In the genomic region with DNA sequence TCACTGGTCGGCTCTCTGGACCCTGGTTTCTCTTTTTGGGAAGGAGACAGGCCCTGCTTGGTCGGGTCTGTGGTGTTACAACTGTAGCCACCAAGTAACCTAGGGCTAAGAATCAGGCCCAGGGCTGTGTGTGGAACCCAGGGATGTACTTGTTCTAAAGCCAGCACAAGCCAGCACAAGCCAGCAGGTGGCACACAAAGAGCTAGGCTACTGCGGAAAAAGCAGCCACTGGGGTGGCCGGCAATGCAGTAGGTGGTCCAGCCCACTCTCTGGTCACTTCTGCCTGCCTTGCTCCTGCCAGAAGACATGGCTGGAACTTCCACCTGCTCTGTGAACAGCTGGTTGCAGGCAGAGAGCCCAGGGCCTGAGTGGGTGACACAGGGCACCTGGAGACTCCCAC, we compare ENCODE assay signal across 18 mouse cellular contexts. TPM values are rescaled to one million over a fixed set of nuclear protein-coding genes. Genes with fewer than 3 reads are reported as not detected.
DNase-seq lines count a peak whose midpoint lies in the region; ATAC-seq and TF ChIP-seq lines count a peak whose summit lies in the region.
"Had no signal": no experiment of that assay in that cellular context is flagged by ENCODE, and none has a peak within 500 bp of the region (broad histone marks: within the 10 kb centered on the region; RNA-seq: fewer than 3 reads in every experiment).

No protein-coding gene starts in this region.

- H3K79me2 ChIP-seq in CH12.LX (replicated peaks; ENCODE audit: control insufficient read depth, extremely low read depth, insufficient read depth, poor library complexity, severe bottlenecking): no peaks in the 10 kb centered on the region

- no peak overlapping the region for H3K9ac ChIP-seq in CH12.LX (ENCODE audit: insufficient read depth, low read depth)
- no peak overlapping the region for H3K9ac ChIP-seq in embryonic facial prominence, embryonic 11.5 days (replicated peaks; ENCODE audit: low read length)
- H3K9ac ChIP-seq: liver, embryonic 15.5 days had no signal

- no peak; the same call in none of the 2 replicates for TF ChIP-seq RAD21 in CH12.LX (IDR thresholded peaks at IDR 0.05; ENCODE audit: low read depth, low read length)

- peaks cover 92% of the 10 kb centered on the region for H3K27me3 ChIP-seq in CH12.LX (replicated peaks)
- peaks cover 46% of the 10 kb centered on the region for H3K27me3 ChIP-seq in E14TG2a.4 (ENCODE audit: insufficient read depth, low read length)
- H3K27me3 ChIP-seq in embryonic facial prominence, embryonic 11.5 days (ENCODE audit: control insufficient read depth, insufficient read depth, low read length): no peaks in the 10 kb centered on the region; the same call in 1 of the 2 replicates

- H3K4me3 ChIP-seq in left cerebral cortex, adult 2 months: no peak overlapping the region
- no peak overlapping the region for H3K4me3 ChIP-seq in CH12.LX (replicated peaks in 1 of 3; ENCODE audit: low read depth in 2 of 3, low read length in 2 of 3, poor library complexity in 1 of 3)
- peak overlapping the region; percentile 23; the same call in 1 of the 2 replicates for H3K4me3 ChIP-seq in E14TG2a.4 (replicated peaks; ENCODE audit: low read length)
- H3K4me3 ChIP-seq in embryonic facial prominence, embryonic 11.5 days (ENCODE audit: low read depth, low read length): no peak overlapping the region
- H3K4me3 ChIP-seq: gastrocnemius, adult 2 months; liver, embryonic 15.5 days; myocyte had no signal

- H3K36me3 ChIP-seq in CH12.LX (replicated peaks in 1 of 2; ENCODE audit: control insufficient read depth in 1 of 2, insufficient read depth in 1 of 2, low read length in 1 of 2) (no peaks in the 10 kb centered on the region), E14TG2a.4 (ENCODE audit: insufficient read depth, low read length) (no peaks in the 10 kb centered on the region)
- no peaks in the 10 kb centered on the region for H3K36me3 ChIP-seq in embryonic facial prominence, embryonic 11.5 days (replicated peaks; ENCODE audit: control insufficient read depth, insufficient read depth, low read depth, low read length)
- H3K36me3 ChIP-seq: liver, embryonic 15.5 days had no signal

- no peak overlapping the region for H3K27ac ChIP-seq in left cerebral cortex, adult 2 months
- H3K27ac ChIP-seq in CH12.LX (ENCODE audit: insufficient read depth, low read depth): no peak overlapping the region
- no peak overlapping the region for H3K27ac ChIP-seq in embryonic facial prominence, embryonic 11.5 days (replicated peaks; ENCODE audit: low read depth, low read length)
- H3K27ac ChIP-seq: gastrocnemius, adult 2 months; liver, embryonic 15.5 days had no signal

- no peak for TF ChIP-seq POLR2A in CH12.LX (IDR thresholded peaks at IDR 0.05; ENCODE audit: low read depth, low read length)

- H3K4me2 ChIP-seq in CH12.LX (ENCODE audit: insufficient read depth, low read depth, poor library complexity, severe bottlenecking): no peak overlapping the region
- no peak overlapping the region for H3K4me2 ChIP-seq in embryonic facial prominence, embryonic 11.5 days (ENCODE audit: low read depth, low read length)
- H3K4me2 ChIP-seq: heart, embryonic 11.5 days; liver, embryonic 15.5 days had no signal

- H3K4me1 ChIP-seq in CH12.LX (ENCODE audit: control insufficient read depth in 1 of 2, insufficient read depth in 2 of 2): no peaks in the 10 kb centered on the region
- peaks cover 16% of the 10 kb centered on the region for H3K4me1 ChIP-seq in E14TG2a.4 (replicated peaks; ENCODE audit: low read depth, low read length)
- peaks cover 5% of the 10 kb centered on the region; the same call in 1 of the 2 replicates for H3K4me1 ChIP-seq in embryonic facial prominence, embryonic 11.5 days (ENCODE audit: control insufficient read depth, insufficient read depth, low read length)
- H3K4me1 ChIP-seq: liver, embryonic 15.5 days had no signal

- no peak for TF ChIP-seq EP300 in CH12.LX (IDR thresholded peaks at IDR 0.05; ENCODE audit: low read length)

- WGBS in embryonic facial prominence, embryonic 11.5 days: 34% methylated on average over 4 of the region's 4 CpGs

- H3K9me3 ChIP-seq in CH12.LX (replicated peaks; ENCODE audit: low read length) (no peaks in the 10 kb centered on the region), E14TG2a.4 (ENCODE audit: low read length) (no peaks in the 10 kb centered on the region)
- H3K9me3 ChIP-seq in embryonic facial prominence, embryonic 11.5 days (replicated peaks; ENCODE audit: control insufficient read depth, low read length): no peaks in the 10 kb centered on the region
- H3K9me3 ChIP-seq: liver, embryonic 15.5 days had no signal

- in situ Hi-C loops in CH12.LX (cut with MboI; ENCODE audit: low pct_ligation_motif_present, low pct_unique_long_range_greater_than_20kb, low sequenced_read_pairs): no loop called here

- dilution Hi-C loops in CH12.LX (cut with MboI; ENCODE audit: extremely low pct_ligation_motif_present, extremely low pct_unique_long_range_greater_than_20kb, low sequenced_read_pairs): no loop called here

- peak; percentile 40 for TF ChIP-seq CTCF in left cerebral cortex, adult 2 months (IDR thresholded peaks at IDR 0.05)
- TF ChIP-seq CTCF in CH12.LX (conservative IDR thresholded peaks at IDR 0.05 in 1 of 2, IDR thresholded peaks at IDR 0.05 in 1 of 2; ENCODE audit: low read depth in 2 of 2, low read length in 2 of 2) (peak in 1 of 2 experiments; percentile 34; a peak in 2 of 4 replicates), E14TG2a.4 (conservative IDR thresholded peaks at IDR 0.05; ENCODE audit: low read length) (no peak)

- ATAC-seq in embryonic facial prominence, embryonic 11.5 days (replicated peaks; ENCODE audit: insufficient number of reproducible peaks, low FRiP score, low TSS enrichment, low read depth): no peak
- ATAC-seq in cerebellum, adult (ENCODE audit: insufficient number of reproducible peaks, low FRiP score, low TSS enrichment): no peak
- ATAC-seq: inflammation-experienced regulatory T-cells, adult 6 months had no signal

- intact Hi-C loops in left cerebral cortex, adult 2 months (cut with DNase I): no loop called here

- DNase-seq in left cerebral cortex, adult 2 months (ENCODE audit: extremely low spot score in 1 of 2, low spot score in 2 of 2): no peak
- DNase-seq in left cerebral cortex, adult 9 months (ENCODE audit: low spot score in 2 of 2): no peak
- DNase-seq in CH12.LX (ENCODE audit: extremely low read depth): no peak
- DNase-seq in embryonic facial prominence, embryonic 11.5 days (ENCODE audit: low spot score): peak; percentile 42
- no peak for DNase-seq in adrenal gland, adult (ENCODE audit: inconsistent age in 2 of 2, low spot score in 1 of 2)
- DNase-seq: adrenal gland, postnatal 25 days; cerebellum, adult 11 months; gastrocnemius, adult 2 months; kidney, postnatal 14 days; spleen, adult 18-20 months had no signal

TF ChIP-seq in CH12.LX, 34 proteins besides CTCF, POLR2A, EP300 and RAD21:
- TF ChIP-seq TCF12 (IDR thresholded peaks at IDR 0.05; ENCODE audit: low read depth, low read length) (no peak), SMC3 (IDR thresholded peaks at IDR 0.05; ENCODE audit: low read depth, low read length) (peak; percentile 32)

RNA-seq across cellular contexts. Expression of a gene that starts 1.6 kb away (rescaled TPM):
- total RNA-seq in left cerebral cortex, adult 2 months (2021): 10 to 100 TPM; 20.7 to 27.5 TPM
- total RNA-seq in CH12.LX (2012; rRNA removed): 0.04 TPM in 2 replicates
- total RNA-seq in CH12.LX (2014; rRNA removed): not detected in 2 replicates
- 0.07 TPM in 2 replicates for polyA plus RNA-seq in CH12.LX (2012; ENCODE audit: insufficient read length, low read depth)
- 0.14 and 0.17 TPM in 2 replicates for polyA plus RNA-seq in embryonic facial prominence, embryonic 11.5 days (2014; fragmentation: Nextera tagmentation; extraction: Ambion mirVana)
- total RNA-seq: common myeloid progenitor, adult 5-6 weeks had no signal
- polyA plus RNA-seq: inflammation-experienced regulatory T-cells, adult 6 months; liver, embryonic 15.5 days; myocyte had no signal

RNA-seq across cellular contexts. Expression of a gene that starts 5.7 kb away (rescaled TPM):
- not detected for total RNA-seq in left cerebral cortex, adult 2 months (2021)
- not detected in 2 replicates for total RNA-seq in CH12.LX (2012; rRNA removed)
- not detected in 2 replicates for total RNA-seq in CH12.LX (2014; rRNA removed)
- polyA plus RNA-seq in CH12.LX (2012; ENCODE audit: insufficient read length, low read depth): not detected in 2 replicates
- not detected in 2 replicates for polyA plus RNA-seq in embryonic facial prominence, embryonic 11.5 days (2014; fragmentation: Nextera tagmentation; extraction: Ambion mirVana)
- total RNA-seq: adrenal gland, postnatal 25 days; common myeloid progenitor, adult 5-6 weeks; gastrocnemius, adult 2 months; left cerebral cortex, postnatal 25 days had no signal
- polyA plus RNA-seq: heart, embryonic 11.5 days; inflammation-experienced regulatory T-cells, adult 6 months; liver, embryonic 15.5 days; myocyte had no signal

Comparison
In these comparisons a context has a peak if more than half of its experiments do, and no peak if none do; other contexts are left out.
1. RNA of a gene that starts 1.6 kb away (total RNA-seq): 20.7 to 27.5 TPM in left cerebral cortex, adult 2 months; 0.04 TPM in CH12.LX; every median in the first group is over 10 times any median in the second.